Mouse (Mus musculus) brain, adult 2 months (tissue): ENCODE measurements around the gene Pcp2.
"Not testable (repeated sequence)": the region's sequence is repeated elsewhere in the genome, so short reads cannot be mapped to it uniquely, and the experiment has no call there.

Experiments used
- DNase-seq: peaks from one replicate; pipeline ENCODE4 v3.0.0; 2011; ENCODE audit warnings: low read depth, low spot score

Gene Pcp2

GRCm38 (mm10) chr8:3621199-3621970 is 4.0 kb downstream of the Pcp2 start, which contains the start of the genes Xab2 and Pet100:
Gene Xab2, minus strand, starts transcription at chr8:3621316.
Gene Pet100, plus strand, starts transcription at chr8:3621548.
- DNase-seq, result peak; percentile 100

- DNase-seq, result no peak
These were observed 15.6 kb downstream of the Pcp2 start for GRCm38 (mm10) chr8:3609816-3610150.

DNA sequence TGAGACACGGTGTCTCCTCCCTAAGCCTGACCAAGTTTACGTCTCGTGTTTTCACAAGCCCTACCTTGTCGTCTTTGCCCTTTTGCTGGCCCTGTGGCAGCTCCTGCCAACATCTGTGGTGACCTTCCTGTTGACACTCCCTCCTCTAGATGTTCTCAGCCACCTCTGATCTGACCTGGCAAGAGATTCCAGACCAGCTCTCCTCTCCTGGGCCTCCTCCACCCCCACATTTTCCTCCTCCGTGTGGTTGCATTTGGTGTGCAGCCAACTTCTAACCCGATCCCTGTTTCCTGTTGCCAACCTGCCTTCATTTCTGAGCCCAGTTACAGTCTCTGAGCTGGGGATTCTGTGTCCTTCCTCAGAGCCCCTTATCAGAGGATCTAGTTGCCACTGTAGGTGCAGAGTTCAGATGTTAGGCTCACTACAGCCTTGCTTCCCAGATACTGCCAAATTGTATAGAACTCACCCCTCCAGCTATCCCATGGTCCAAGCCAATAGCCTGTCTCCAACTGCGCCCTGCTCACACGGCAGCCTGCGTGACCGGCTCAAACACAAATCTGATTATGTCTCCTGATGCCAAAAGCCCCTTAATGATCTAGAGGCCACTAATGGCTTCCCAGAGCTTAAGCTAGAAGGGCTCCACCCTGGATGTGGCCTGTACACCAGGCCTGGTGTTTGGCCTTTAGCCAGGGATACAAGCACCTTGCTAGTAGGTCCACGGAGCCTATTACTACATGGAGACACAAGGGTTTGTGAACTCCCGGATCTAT is 16.1 kb downstream of the Pcp2 start:
- peak; percentile 41 for DNase-seq

- peak; percentile 70 for DNase-seq
These were observed 17.5 kb downstream of the Pcp2 start for GRCm38 (mm10) chr8:3607822-3608221.

GRCm38 (mm10) chr8:3606593-3606992 is 18.8 kb downstream of the Pcp2 start:
- DNase-seq, result no peak

DNA sequence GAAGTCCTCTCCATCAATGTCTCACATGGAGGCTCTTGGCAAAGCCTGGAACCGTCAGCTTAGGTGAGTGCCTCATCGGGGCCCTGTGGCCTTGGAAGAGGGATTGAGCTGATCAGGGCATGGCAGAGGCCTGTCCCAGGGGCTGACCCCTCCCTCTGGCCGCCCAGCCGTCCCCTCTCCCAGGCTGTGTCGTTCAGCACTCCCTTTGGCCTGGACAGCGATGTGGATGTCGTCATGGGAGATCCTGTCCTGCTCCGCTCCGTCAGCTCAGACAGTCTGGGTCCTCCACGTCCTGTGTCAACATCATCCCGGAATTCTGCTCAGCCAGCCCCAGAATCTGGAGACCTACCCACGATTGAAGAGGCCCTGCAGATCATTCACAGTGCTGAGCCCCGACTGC is 21.9 kb downstream of the Pcp2 start:
- DNase-seq, result no peak

- DNase-seq, result no peak
These were observed 24.9 kb downstream of the Pcp2 start for GRCm38 (mm10) chr8:3600401-3600800.

DNA sequence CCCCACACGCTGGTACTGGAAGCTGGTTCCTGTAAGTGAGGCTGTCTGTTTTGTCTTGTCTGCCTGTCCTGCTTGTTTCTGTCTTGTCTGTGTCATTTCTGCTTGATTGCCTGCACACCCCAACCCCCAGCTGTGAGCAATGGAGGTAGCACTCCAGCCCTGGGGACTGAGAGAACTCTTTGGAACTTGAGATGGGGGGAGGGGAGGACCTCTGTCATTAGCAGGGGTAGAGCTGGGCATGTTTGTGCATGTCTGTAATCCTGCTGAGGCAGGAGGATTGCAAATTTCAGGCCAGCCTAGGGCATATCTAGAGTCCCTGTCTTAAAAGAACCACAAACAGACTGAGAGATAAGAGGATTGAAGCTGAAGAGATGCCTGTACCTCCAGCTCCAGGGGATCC is 26.1 kb downstream of the Pcp2 start:
- DNase-seq, result no peak

DNA sequence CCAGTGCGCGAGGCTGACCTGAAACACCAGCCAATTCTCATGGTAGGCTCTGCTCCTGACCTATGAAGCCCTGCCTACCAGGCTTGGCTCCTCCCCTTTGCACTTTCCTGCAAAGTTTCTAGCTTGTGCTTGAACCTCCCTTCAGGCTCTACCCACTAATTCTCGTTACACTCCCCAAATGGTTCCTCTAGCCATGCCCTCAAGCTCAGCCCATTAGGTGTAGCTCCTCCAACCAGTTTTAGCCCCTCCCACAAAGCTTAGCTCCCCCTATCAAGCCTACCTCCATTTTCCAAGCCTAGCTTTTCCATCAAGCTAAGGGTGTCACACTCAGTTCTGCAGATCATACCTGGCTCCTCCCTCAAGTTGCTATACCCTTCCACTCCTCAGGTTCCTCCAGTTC is 27.3 kb downstream of the Pcp2 start:
- no peak for DNase-seq

GRCm38 (mm10) chr8:3594466-3594865 is 30.9 kb downstream of the Pcp2 start:
- no peak for DNase-seq

DNA sequence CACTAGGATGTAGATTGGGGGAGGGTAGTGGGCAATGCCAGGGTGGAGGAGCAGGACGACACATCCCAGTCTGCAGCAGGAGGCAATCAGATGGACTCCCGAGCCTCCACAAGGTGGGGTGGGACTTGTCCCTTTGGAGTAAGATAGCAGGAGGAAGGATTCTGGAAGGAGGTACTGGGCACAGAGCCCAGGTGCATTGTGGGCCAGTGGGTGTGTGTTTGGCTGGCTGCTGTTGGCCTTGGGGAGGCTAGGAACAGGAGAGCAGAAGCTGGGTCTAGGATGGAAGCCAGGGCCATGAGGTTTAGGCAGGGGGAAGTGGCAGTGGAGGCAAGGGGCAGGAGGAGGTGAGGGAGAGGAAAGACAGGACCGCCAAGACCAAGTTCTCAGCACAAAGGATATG is 31.9 kb downstream of the Pcp2 start:
- peak; percentile 54 for DNase-seq

DNA sequence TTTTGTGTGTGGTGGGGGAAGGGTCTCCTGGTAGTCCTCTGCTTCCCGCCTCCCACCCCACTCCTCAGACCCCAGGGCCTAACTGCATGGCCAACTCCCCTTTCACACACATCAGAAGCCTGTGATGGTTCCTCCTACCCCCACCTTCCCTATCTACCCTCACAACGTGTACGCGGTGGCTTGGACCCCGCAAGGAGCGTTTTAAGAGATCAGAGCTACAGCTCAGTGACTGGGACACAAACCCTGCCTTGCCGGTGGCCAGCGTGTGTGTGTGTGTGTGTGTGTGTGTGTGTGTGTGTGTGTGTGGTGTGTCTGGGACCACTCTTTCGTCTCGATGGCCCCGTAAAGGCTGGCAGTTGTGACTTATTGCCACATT is 37.1 kb downstream of the Pcp2 start:
- DNase-seq, result no peak

DNA sequence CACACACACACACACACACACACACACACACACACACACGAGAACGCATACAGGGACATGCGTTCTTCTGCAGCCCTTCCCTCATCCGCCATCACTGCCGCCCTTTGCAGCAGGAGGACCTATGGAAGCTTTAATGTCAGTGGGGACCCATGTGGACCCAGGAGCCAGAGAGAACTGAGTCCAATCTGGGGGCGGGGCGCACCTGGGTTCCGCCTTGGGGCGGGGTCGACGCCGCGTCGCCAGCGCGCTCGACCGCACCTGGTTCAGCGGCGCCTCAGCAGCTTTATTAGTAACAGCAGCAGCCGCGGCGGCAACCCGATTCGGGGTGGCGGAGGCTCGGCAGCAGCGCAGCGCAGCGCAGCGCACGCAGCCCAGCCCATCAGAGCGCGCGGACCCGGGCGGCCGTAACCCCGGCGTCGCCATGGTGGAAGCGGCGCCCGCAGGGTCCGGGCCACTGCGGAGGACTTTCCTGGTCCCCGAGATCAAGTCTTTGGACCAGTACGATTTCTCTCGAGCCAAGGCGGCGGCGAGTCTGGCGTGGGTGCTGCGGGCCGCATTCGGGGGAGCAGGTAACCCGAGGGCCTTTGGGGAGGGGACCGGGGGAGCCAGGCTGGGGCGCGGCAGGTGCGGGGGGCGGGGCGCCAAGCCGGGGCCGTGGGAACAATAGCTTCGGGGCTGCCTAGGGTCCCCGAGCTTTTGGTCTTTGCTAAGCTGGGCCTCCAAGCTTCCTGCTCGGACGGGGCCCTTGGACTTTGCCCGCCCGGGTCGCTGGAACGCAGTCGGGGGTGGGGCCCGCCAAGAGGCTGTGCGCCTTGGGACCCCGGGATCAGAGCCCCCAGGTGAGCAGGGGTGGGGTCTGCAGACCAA is 37.7 kb downstream of the Pcp2 start:
- DNase-seq, result peak; percentile 84

GRCm38 (mm10) chr8:3586993-3587390 is 38.4 kb downstream of the Pcp2 start, which contains the start of gene Camsap3:
Gene Camsap3, plus strand, starts transcription at chr8:3587293.
- DNase-seq, result no peak

DNA sequence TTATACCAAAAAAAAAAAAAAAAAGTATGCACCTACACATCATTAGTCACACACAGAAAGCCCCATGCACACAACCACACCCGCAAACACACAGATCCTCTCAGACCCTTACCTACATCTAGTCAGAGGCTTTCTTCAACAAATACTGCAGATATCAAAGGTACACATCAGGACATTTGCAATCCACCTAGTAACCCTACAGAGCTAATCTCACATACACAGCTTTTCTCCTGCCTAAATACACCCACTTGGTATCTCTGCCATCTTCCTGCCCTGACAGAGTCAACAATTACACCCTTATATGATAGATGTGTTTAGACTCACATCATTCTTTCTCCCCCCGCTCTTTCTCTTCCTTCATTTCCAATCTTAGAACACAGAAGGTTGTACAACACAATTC is 38.9 kb downstream of the Pcp2 start:
- DNase-seq, result no peak

GRCm38 (mm10) chr8:3581961-3582360 is 43.4 kb downstream of the Pcp2 start:
- not testable (repeated sequence) for DNase-seq

DNA sequence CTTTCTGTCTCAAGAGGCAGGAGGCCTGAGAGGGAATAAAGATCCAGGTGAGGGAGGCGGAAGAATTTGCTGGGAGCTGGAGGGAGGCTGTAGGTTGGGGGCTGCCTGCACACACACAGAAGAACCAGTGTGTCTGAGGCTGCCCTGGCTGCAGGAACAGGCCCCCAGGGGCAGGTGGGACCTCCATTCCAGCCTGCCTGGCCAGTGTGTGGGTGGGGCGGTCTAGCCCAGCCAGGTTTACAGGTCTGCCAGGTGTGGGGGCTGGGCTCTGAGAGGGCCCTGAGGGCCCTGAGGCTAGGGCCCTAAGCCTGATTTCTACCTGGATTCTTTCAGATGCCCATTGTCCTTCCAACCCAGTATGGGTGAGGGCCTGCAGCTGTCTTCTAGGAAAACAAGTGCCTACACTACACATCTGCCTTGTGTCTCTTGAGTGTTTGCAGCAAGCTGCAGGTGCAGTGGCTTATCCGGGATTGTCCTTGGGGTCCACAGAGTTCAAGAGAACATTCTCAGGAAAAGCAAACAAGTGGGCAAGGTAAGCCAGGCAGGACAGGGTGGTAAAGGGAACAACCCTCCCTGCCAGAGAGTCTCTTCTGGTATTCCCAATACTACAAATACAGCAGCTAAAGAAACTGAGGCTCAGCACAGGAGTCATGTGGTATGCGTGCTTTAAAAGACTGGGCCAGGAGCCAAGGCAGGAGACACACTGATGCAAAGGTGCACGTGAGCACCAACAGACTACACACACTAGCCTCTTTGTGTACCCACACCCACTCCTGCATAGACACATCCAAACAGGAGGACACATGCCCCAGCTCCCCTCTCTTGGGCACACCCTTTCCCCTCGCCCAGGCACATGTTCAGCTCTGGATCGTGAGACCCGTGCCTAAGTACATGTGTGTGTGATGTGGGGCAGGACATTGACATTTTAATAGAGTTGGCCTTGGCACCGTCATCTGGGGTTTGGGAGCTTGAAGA is 45.7 kb downstream of the Pcp2 start:
- DNase-seq, result no peak

GRCm38 (mm10) chr8:3576211-3576960 is 49.0 kb downstream of the Pcp2 start:
- no peak for DNase-seq

DNA sequence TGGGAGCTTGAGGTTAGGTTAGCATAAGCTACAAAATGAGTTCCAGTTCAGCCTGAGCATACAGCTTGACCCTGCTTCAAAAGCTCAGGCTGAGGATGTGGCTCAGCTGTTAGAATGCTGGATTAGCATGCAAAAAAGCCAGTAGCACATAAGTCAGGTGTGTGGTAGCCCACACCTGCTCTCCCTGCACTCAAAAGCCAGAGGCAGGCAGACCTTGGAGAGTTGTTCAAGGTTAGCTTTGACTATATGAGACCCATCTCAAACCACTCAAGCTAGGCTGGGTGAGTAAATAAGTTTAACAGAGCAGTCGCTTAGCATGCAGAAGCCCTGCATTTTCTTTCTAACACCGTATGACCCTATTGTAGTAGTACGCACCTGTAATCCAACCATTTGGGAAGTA is 50.8 kb downstream of the Pcp2 start:
- no peak for DNase-seq
